In the genomic region with DNA sequence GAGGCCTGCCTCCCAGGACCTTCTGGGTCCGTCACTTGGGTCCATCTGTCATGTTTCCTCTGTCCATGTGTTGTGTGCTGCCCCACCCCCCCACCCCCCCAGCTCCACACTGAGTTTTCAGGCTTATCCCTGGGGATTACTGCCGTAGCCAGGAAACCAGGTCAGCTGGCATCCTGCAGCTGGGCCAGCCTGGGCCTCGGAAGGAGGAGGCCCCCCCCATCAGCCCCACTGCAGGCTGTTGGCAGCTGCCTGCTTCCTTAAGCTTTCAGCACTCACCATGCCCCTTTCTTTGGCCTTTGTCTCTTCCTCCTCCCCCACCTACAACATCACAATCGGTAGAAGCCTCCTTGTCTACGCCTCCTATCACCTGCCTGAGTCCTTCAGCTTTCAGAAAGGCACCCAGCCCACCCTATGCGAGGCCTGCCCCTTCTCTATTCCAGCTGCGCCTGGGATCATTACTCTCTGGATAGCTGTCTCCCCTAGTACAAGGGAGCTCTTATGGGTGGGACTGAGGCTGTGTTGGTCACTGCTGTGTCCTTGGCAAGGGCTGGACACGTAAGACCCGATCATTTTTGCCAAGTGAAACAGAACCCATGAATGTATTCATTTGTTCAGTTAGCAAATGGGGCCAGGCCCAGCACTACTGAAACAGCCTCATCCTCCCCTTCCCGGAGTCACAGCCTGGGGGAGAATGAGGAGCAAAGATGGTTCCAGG, we compare ENCODE assay signal across 15 mouse cellular contexts. TPM values are rescaled to one million over a fixed set of nuclear protein-coding genes. Genes with fewer than 3 reads are reported as not detected.
A peak's percentile ranks its signal among the peaks of the same experiment; 100 is the strongest.
DNase-seq lines count a peak whose midpoint lies in the region; ATAC-seq and TF ChIP-seq lines count a peak whose summit lies in the region.
"Had no signal": no experiment of that assay in that cellular context is flagged by ENCODE, and none has a peak within 500 bp of the region (broad histone marks: within the 10 kb centered on the region; RNA-seq: fewer than 3 reads in every experiment).

No protein-coding gene starts in this region.

- 0 out of 2 replicates have a peak overlapping the region, but pooled peaks have one; percentile 5 for H3K27ac ChIP-seq in embryonic facial prominence, embryonic 10.5 days (replicated peaks)
- peak overlapping the region; percentile 58 for H3K27ac ChIP-seq in hindbrain, embryonic 11.5 days (ENCODE audit: low read depth, low read length)
- H3K27ac ChIP-seq in midbrain, postnatal 0 days (ENCODE audit: low read depth, low read length): peak overlapping the region; percentile 51
- H3K27ac ChIP-seq in lung, postnatal 0 days (ENCODE audit: low read length): no peak overlapping the region

- no peak overlapping the region for H3K4me3 ChIP-seq in embryonic facial prominence, embryonic 10.5 days
- H3K4me3 ChIP-seq in hindbrain, embryonic 11.5 days (ENCODE audit: low read depth, low read length): no peak overlapping the region
- H3K4me3 ChIP-seq in midbrain, postnatal 0 days (ENCODE audit: low read depth, low read length): no peak overlapping the region
- no peak overlapping the region for H3K4me3 ChIP-seq in lung, postnatal 0 days (ENCODE audit: low read depth, low read length)

- H3K36me3 ChIP-seq in embryonic facial prominence, embryonic 10.5 days (replicated peaks): peaks cover 100% of the 10 kb centered on the region
- H3K36me3 ChIP-seq in hindbrain, embryonic 11.5 days (ENCODE audit: control insufficient read depth, insufficient read depth, low read length): peaks cover 38% of the 10 kb centered on the region
- peaks cover 81% of the 10 kb centered on the region for H3K36me3 ChIP-seq in midbrain, postnatal 0 days (ENCODE audit: insufficient read depth, low read length)
- peaks cover 20% of the 10 kb centered on the region for H3K36me3 ChIP-seq in lung, postnatal 0 days (ENCODE audit: insufficient read depth, low read length)

- 0 out of 2 replicates have a peak overlapping the region, but pooled peaks have one; percentile 15 for H3K9ac ChIP-seq in hindbrain, embryonic 11.5 days (ENCODE audit: low read depth, low read length)
- no peak overlapping the region for H3K9ac ChIP-seq in midbrain, postnatal 0 days (replicated peaks; ENCODE audit: low read length, poor library complexity, severe bottlenecking)
- H3K9ac ChIP-seq in lung, postnatal 0 days (replicated peaks; ENCODE audit: low read depth): no peak overlapping the region

- DNase-seq in layer of hippocampus, adult 9-11 months: peak; percentile 61
- DNase-seq in layer of hippocampus, adult 9-10 months (ENCODE audit: low spot score): no peak
- no peak for DNase-seq in embryonic facial prominence, embryonic 10.5 days (ENCODE audit: low spot score)
- peak; percentile 9 for DNase-seq in hindbrain, embryonic 11.5 days (ENCODE audit: low spot score)
- peak; percentile 51 for DNase-seq in midbrain, postnatal 0 days (ENCODE audit: low spot score)
- no peak for DNase-seq in lung, postnatal 0 days (ENCODE audit: low spot score)
- no peak for DNase-seq in frontal cortex, postnatal 10 days (ENCODE audit: low spot score in 2 of 2)
- no peak for DNase-seq in gastrocnemius, adult 8-10 months (ENCODE audit: low spot score in 2 of 2)
- DNase-seq: adrenal gland, adult 8-10 months; cerebellum, adult 11 months; gastrocnemius, postnatal 25 days; thymus, adult 18-20 months had no signal

- peak; percentile 39 for ATAC-seq in hindbrain, embryonic 11.5 days (ENCODE audit: low FRiP score)
- peak; percentile 50 for ATAC-seq in midbrain, postnatal 0 days (ENCODE audit: low FRiP score)
- no peak for ATAC-seq in lung, postnatal 0 days
- ATAC-seq: intestine, embryonic 16.5 days had no signal

- no peak for TF ChIP-seq CTCF in midbrain, postnatal 0 days (IDR thresholded peaks at IDR 0.05)
- no peak for TF ChIP-seq CTCF in lung, postnatal 0 days (IDR thresholded peaks at IDR 0.05)

- 81% methylated on average over 10 of the region's 10 CpGs for WGBS in embryonic facial prominence, embryonic 10.5 days
- WGBS in hindbrain, embryonic 11.5 days: 70% methylated on average over 8 of the region's 10 CpGs
- WGBS in midbrain, postnatal 0 days: 34% methylated on average over 10 of the region's 10 CpGs
- 86% methylated on average over 9 of the region's 10 CpGs for WGBS in lung, postnatal 0 days

- TF ChIP-seq EP300 in lung, postnatal 0 days (IDR thresholded peaks at IDR 0.05): no peak

- H3K4me2 ChIP-seq in hindbrain, embryonic 11.5 days (replicated peaks; ENCODE audit: low read depth, low read length): no peak overlapping the region
- H3K4me2 ChIP-seq in midbrain, postnatal 0 days (ENCODE audit: low read depth, low read length, poor library complexity, severe bottlenecking): no peak overlapping the region
- H3K4me2 ChIP-seq in lung, postnatal 0 days (replicated peaks; ENCODE audit: low read depth, low read length): no peak overlapping the region
- H3K4me2 ChIP-seq: liver, embryonic 11.5 days had no signal

- H3K27me3 ChIP-seq in embryonic facial prominence, embryonic 10.5 days (replicated peaks; ENCODE audit: low read depth, poor library complexity, severe bottlenecking): no peaks in the 10 kb centered on the region
- no peaks in the 10 kb centered on the region for H3K27me3 ChIP-seq in hindbrain, embryonic 11.5 days (ENCODE audit: control insufficient read depth, insufficient read depth, low read length)
- no peaks in the 10 kb centered on the region for H3K27me3 ChIP-seq in midbrain, postnatal 0 days (ENCODE audit: insufficient read depth, low read length)
- H3K27me3 ChIP-seq in lung, postnatal 0 days (replicated peaks; ENCODE audit: insufficient read depth, low read length): no peaks in the 10 kb centered on the region

- no peaks in the 10 kb centered on the region for H3K9me3 ChIP-seq in embryonic facial prominence, embryonic 10.5 days
- no peaks in the 10 kb centered on the region for H3K9me3 ChIP-seq in hindbrain, embryonic 11.5 days (ENCODE audit: control insufficient read depth, low read length)
- no peaks in the 10 kb centered on the region for H3K9me3 ChIP-seq in midbrain, postnatal 0 days (ENCODE audit: low read length)
- no peaks in the 10 kb centered on the region for H3K9me3 ChIP-seq in lung, postnatal 0 days (ENCODE audit: low read length)

- H3K4me1 ChIP-seq in embryonic facial prominence, embryonic 10.5 days: no peaks in the 10 kb centered on the region
- no peaks in the 10 kb centered on the region; the same call in 1 of the 2 replicates for H3K4me1 ChIP-seq in hindbrain, embryonic 11.5 days (replicated peaks; ENCODE audit: control insufficient read depth, insufficient read depth, low read length)
- no peaks in the 10 kb centered on the region for H3K4me1 ChIP-seq in midbrain, postnatal 0 days (ENCODE audit: insufficient read depth, low read length)
- no peaks in the 10 kb centered on the region for H3K4me1 ChIP-seq in lung, postnatal 0 days (ENCODE audit: insufficient read depth, low read depth, low read length)

RNA-seq across cellular contexts. Expression of a gene that starts 7.0 kb away (rescaled TPM):
- 28.1 and 28.8 TPM in 2 replicates for polyA plus RNA-seq in embryonic facial prominence, embryonic 10.5 days (2016; fragmentation: Nextera tagmentation; extraction: Ambion mirVana)
- polyA plus RNA-seq in hindbrain, embryonic 11.5 days (2014; fragmentation: Nextera tagmentation; extraction: Ambion mirVana): 7.7 and 8.7 TPM in 2 replicates
- 63.0 and 68.3 TPM in 2 replicates for total RNA-seq in midbrain, postnatal 0 days (2014; rRNA removed)
- polyA plus RNA-seq in midbrain, postnatal 0 days (2015; fragmentation: Nextera tagmentation; extraction: Ambion mirVana): 22.9 and 26.6 TPM in 2 replicates
- 8.9 and 9.4 TPM in 2 replicates for polyA plus RNA-seq in lung, postnatal 0 days (2015; fragmentation: Nextera tagmentation; extraction: Ambion mirVana)
- 10 to 100 TPM in 2 of 4 experiments, 1 to 10 TPM in 2; 7.5 to 14.9 (median 10.4) TPM for total RNA-seq in gastrocnemius, adult 8-10 months (2022)

RNA-seq across cellular contexts. Expression of a gene that starts 15.0 kb away (rescaled TPM):
- 7.9 and 8.8 TPM in 2 replicates for polyA plus RNA-seq in embryonic facial prominence, embryonic 10.5 days (2016; fragmentation: Nextera tagmentation; extraction: Ambion mirVana)
- 2.3 TPM in 2 replicates for polyA plus RNA-seq in hindbrain, embryonic 11.5 days (2014; fragmentation: Nextera tagmentation; extraction: Ambion mirVana)
- 1.2 and 1.9 TPM in 2 replicates for total RNA-seq in midbrain, postnatal 0 days (2014; rRNA removed)
- 1.2 and 1.4 TPM in 2 replicates for polyA plus RNA-seq in midbrain, postnatal 0 days (2015; fragmentation: Nextera tagmentation; extraction: Ambion mirVana)
- 28.1 and 31.4 TPM in 2 replicates for polyA plus RNA-seq in lung, postnatal 0 days (2015; fragmentation: Nextera tagmentation; extraction: Ambion mirVana)
- total RNA-seq in gastrocnemius, adult 8-10 months (2022): under 1 TPM in 3 of 4 experiments, not detected in 1; 0.21 to 0.40 (median 0.24) TPM

RNA-seq across cellular contexts. Expression of a gene that starts 15.7 kb away (rescaled TPM):
- 0.20 TPM in 1 of 2 replicates, not detected in the other for polyA plus RNA-seq in embryonic facial prominence, embryonic 10.5 days (2016; fragmentation: Nextera tagmentation; extraction: Ambion mirVana)
- polyA plus RNA-seq in hindbrain, embryonic 11.5 days (2014; fragmentation: Nextera tagmentation; extraction: Ambion mirVana): 0.13 TPM in 1 of 2 replicates, not detected in the other
- 0.38 and 8.2 TPM in 2 replicates for total RNA-seq in midbrain, postnatal 0 days (2014; rRNA removed)
- polyA plus RNA-seq in midbrain, postnatal 0 days (2015; fragmentation: Nextera tagmentation; extraction: Ambion mirVana): 0.21 and 0.25 TPM in 2 replicates
- 34.0 and 42.4 TPM in 2 replicates for polyA plus RNA-seq in lung, postnatal 0 days (2015; fragmentation: Nextera tagmentation; extraction: Ambion mirVana)
- total RNA-seq in gastrocnemius, adult 8-10 months (2022): over 10,000 TPM; 38,224 to 44,934 (median 40,442) TPM
- total RNA-seq: adrenal gland, adult 8-10 months; neutrophil, adult 5-6 weeks had no signal

RNA-seq across cellular contexts. Expression of a gene that starts 29.3 kb away (rescaled TPM):
- 6.9 and 7.1 TPM in 2 replicates for polyA plus RNA-seq in embryonic facial prominence, embryonic 10.5 days (2016; fragmentation: Nextera tagmentation; extraction: Ambion mirVana)
- polyA plus RNA-seq in hindbrain, embryonic 11.5 days (2014; fragmentation: Nextera tagmentation; extraction: Ambion mirVana): 3.2 and 5.0 TPM in 2 replicates
- 0.52 and 1.0 TPM in 2 replicates for total RNA-seq in midbrain, postnatal 0 days (2014; rRNA removed)
- polyA plus RNA-seq in midbrain, postnatal 0 days (2015; fragmentation: Nextera tagmentation; extraction: Ambion mirVana): 1.5 and 2.0 TPM in 2 replicates
- polyA plus RNA-seq in lung, postnatal 0 days (2015; fragmentation: Nextera tagmentation; extraction: Ambion mirVana): 4.1 and 4.2 TPM in 2 replicates
- 1 to 10 TPM; 2.8 to 6.3 (median 4.1) TPM for total RNA-seq in gastrocnemius, adult 8-10 months (2022)

RNA-seq across cellular contexts. Expression of a gene that starts 29.6 kb away (rescaled TPM):
- 26.8 and 28.9 TPM in 2 replicates for polyA plus RNA-seq in embryonic facial prominence, embryonic 10.5 days (2016; fragmentation: Nextera tagmentation; extraction: Ambion mirVana)
- polyA plus RNA-seq in hindbrain, embryonic 11.5 days (2014; fragmentation: Nextera tagmentation; extraction: Ambion mirVana): 14.7 and 15.2 TPM in 2 replicates
- 8.7 and 14.0 TPM in 2 replicates for total RNA-seq in midbrain, postnatal 0 days (2014; rRNA removed)
- 21.5 and 21.6 TPM in 2 replicates for polyA plus RNA-seq in midbrain, postnatal 0 days (2015; fragmentation: Nextera tagmentation; extraction: Ambion mirVana)
- polyA plus RNA-seq in lung, postnatal 0 days (2015; fragmentation: Nextera tagmentation; extraction: Ambion mirVana): 6.5 and 7.6 TPM in 2 replicates
- total RNA-seq in gastrocnemius, adult 8-10 months (2022): 10 to 100 TPM in 3 of 4 experiments, 1 to 10 TPM in 1; 8.9 to 13.9 (median 11.2) TPM

Comparison
In these comparisons a context has a peak if more than half of its experiments do, and no peak if none do; other contexts are left out.
1. DNase-seq: peak in layer of hippocampus, adult 9-11 months (single experiment), hindbrain, embryonic 11.5 days (single experiment) and midbrain, postnatal 0 days (single experiment); none in layer of hippocampus, adult 9-10 months (single experiment), embryonic facial prominence, embryonic 10.5 days (single experiment), lung, postnatal 0 days (single experiment), frontal cortex, postnatal 10 days (0 of 2) and gastrocnemius, adult 8-10 months (0 of 2).
2. RNA of a gene that starts 15.7 kb away (polyA plus RNA-seq): 34.0 to 42.4 TPM in lung, postnatal 0 days; 0.21 to 0.25 TPM in midbrain, postnatal 0 days, 0.13 TPM in hindbrain, embryonic 11.5 days and 0.20 TPM in embryonic facial prominence, embryonic 10.5 days; every median in the first group is over 10 times any median in the second.